Mouse (Mus musculus): ENCODE measurements at regions not wholly inside any gene's neighbourhood (a gene's known extent, or its start where the extent isn't known, plus 50 kb on each side); places are given as distances from the start of the nearest gene placed in this dataset.

DNA sequence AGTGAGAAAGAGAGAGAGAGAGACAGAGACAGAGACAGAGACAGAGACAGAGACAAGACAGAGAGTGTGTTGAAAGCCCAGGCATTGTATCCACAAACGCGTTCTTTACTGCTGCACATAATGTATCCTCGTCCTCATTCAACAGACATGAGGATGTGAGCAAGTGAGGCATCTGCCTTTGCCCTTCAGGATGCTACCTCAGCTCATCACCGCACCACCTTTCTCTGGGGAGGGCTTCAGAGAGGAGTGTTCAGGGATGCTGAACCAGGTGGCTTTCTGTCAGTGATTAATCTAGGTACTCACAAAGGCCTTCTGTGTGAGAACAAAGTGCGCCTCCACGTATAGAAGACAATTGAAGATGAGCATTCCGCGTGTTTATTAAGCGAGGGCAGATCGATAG is 90.8 kb downstream of the Bach1 start:
- no peaks in the 10 kb centered on the region for H3K79me2 ChIP-seq (ENCODE audit: control insufficient read depth, insufficient read depth, low read length, poor library complexity)
- H3K27ac ChIP-seq (ENCODE audit: control insufficient read depth, low read depth, low read length), result no peak overlapping the region
- no peaks in the 10 kb centered on the region for H3K36me3 ChIP-seq (ENCODE audit: control insufficient read depth in 1 of 2, insufficient read depth in 2 of 2, low read length in 2 of 2)
- TF ChIP-seq SMC3 (IDR thresholded peaks at IDR 0.05; ENCODE audit: low read depth, low read length) (no peak), MYC (IDR thresholded peaks at IDR 0.05; ENCODE audit: low read depth, low read length) (no peak), KAT2A (conservative IDR thresholded peaks at IDR 0.05; ENCODE audit: low read depth, low read length) (no peak), POLR2AphosphoS2 (IDR thresholded peaks at IDR 0.05; ENCODE audit: low read length) (no peak), MAX (IDR thresholded peaks at IDR 0.05; ENCODE audit: low read length) (no peak), CTCF (IDR thresholded peaks at IDR 0.05 in 2 of 3, conservative IDR thresholded peaks at IDR 0.05 in 1 of 3; ENCODE audit: control insufficient read depth in 1 of 3, insufficient read depth in 1 of 3, low read depth in 2 of 3, low read length in 3 of 3, poor library complexity in 1 of 3, severe bottlenecking in 1 of 3) (no peak), RCOR1 (IDR thresholded peaks at IDR 0.05; ENCODE audit: low read depth, low read length) (no peak), USF2 (IDR thresholded peaks at IDR 0.05; ENCODE audit: borderline replicate concordance in 1 of 2, insufficient read depth in 1 of 2, low read depth in 1 of 2, low read length in 2 of 2) (no peak), NELFE (IDR thresholded peaks at IDR 0.05; ENCODE audit: low read depth, low read length) (no peak), HCFC1 (IDR thresholded peaks at IDR 0.05; ENCODE audit: low read depth, low read length) (no peak), MAFK (IDR thresholded peaks at IDR 0.05; ENCODE audit: borderline replicate concordance, low read depth, low read length) (no peak), ZC3H11A (IDR thresholded peaks at IDR 0.05; ENCODE audit: low read depth, low read length) (no peak), GATA1 (IDR thresholded peaks at IDR 0.05; ENCODE audit: low read depth, low read length) (no peak), RAD21 (IDR thresholded peaks at IDR 0.05; ENCODE audit: low read depth, low read length) (no peak), ZMIZ1 (IDR thresholded peaks at IDR 0.05; ENCODE audit: low read depth, low read length) (no peak), CHD1 (IDR thresholded peaks at IDR 0.05; ENCODE audit: low read depth, low read length) (no peak), ZNF384 (IDR thresholded peaks at IDR 0.05; ENCODE audit: low read depth, low read length) (no peak), NRF1 (IDR thresholded peaks at IDR 0.05; ENCODE audit: insufficient read depth, low read depth, low read length, poor library complexity, severe bottlenecking) (no peak), GABPA (IDR thresholded peaks at IDR 0.05; ENCODE audit: low read depth, low read length) (no peak)
- H3K4me3 ChIP-seq (ENCODE audit: control insufficient read depth in 1 of 2, insufficient read depth in 1 of 2, low read depth in 2 of 2, low read length in 2 of 2), result no peak overlapping the region
- no peak for DNase-seq (ENCODE audit: low read depth, low spot score)
- H3K27me3 ChIP-seq (ENCODE audit: control insufficient read depth in 1 of 2, insufficient read depth in 2 of 2, low read length in 2 of 2), result no peaks in the 10 kb centered on the region
- no peak overlapping the region for H3K9ac ChIP-seq (ENCODE audit: control insufficient read depth, low read depth, low read length, poor library complexity, severe bottlenecking)
- H3K9me3 ChIP-seq (replicated peaks; ENCODE audit: insufficient read depth, low read length), result no peaks in the 10 kb centered on the region
- H3K4me1 ChIP-seq (ENCODE audit: control insufficient read depth in 1 of 2, insufficient read depth in 2 of 2, low read length in 2 of 2), result no peaks in the 10 kb centered on the region

DNA sequence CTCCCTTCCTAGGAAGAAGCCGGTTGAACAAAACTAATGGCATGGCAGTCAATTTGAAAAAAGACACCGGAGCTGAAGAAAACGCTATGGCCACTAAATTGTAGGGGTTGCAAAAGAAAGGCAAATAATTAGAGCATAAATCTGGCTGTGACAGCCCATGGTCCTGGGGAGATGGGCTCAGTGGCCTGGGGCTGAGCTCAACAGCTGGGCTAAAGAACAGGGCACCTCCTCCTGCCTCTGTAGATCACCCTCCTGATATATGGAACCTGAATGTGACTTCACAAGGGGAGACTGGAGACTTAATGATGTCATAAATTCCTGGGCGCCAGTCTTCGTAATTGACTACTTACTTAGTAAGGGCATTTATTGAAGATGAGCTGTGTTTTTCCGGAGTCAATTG is 91.2 kb downstream of the Bach1 start:
- Histone ChIP-seq H3K9ac (ENCODE audit: control insufficient read depth, low read depth, low read length, poor library complexity, severe bottlenecking) (no peak overlapping the region), H3K27ac (ENCODE audit: control insufficient read depth, low read depth, low read length) (no peak overlapping the region), H3K27me3 (ENCODE audit: control insufficient read depth in 1 of 2, insufficient read depth in 2 of 2, low read length in 2 of 2) (no peaks in the 10 kb centered on the region), H3K4me3 (ENCODE audit: control insufficient read depth in 1 of 2, insufficient read depth in 1 of 2, low read depth in 2 of 2, low read length in 2 of 2) (no peak overlapping the region), H3K36me3 (ENCODE audit: control insufficient read depth in 1 of 2, insufficient read depth in 2 of 2, low read length in 2 of 2) (no peaks in the 10 kb centered on the region), H3K79me2 (ENCODE audit: control insufficient read depth, insufficient read depth, low read length, poor library complexity) (no peaks in the 10 kb centered on the region), H3K9me3 (replicated peaks; ENCODE audit: insufficient read depth, low read length) (no peaks in the 10 kb centered on the region), H3K4me1 (ENCODE audit: control insufficient read depth in 1 of 2, insufficient read depth in 2 of 2, low read length in 2 of 2) (no peaks in the 10 kb centered on the region)
- TF ChIP-seq CTCF (IDR thresholded peaks at IDR 0.05 in 2 of 3, conservative IDR thresholded peaks at IDR 0.05 in 1 of 3; ENCODE audit: control insufficient read depth in 1 of 3, insufficient read depth in 1 of 3, low read depth in 2 of 3, low read length in 3 of 3, poor library complexity in 1 of 3, severe bottlenecking in 1 of 3) (no peak), CHD1 (IDR thresholded peaks at IDR 0.05; ENCODE audit: low read depth, low read length) (no peak), MYB (IDR thresholded peaks at IDR 0.05; ENCODE audit: low read depth, low read length) (no peak), TAL1 (IDR thresholded peaks at IDR 0.05; ENCODE audit: low read length) (no peak), KAT2A (conservative IDR thresholded peaks at IDR 0.05; ENCODE audit: low read depth, low read length) (no peak), ZNF384 (IDR thresholded peaks at IDR 0.05; ENCODE audit: low read depth, low read length) (no peak), CHD2 (IDR thresholded peaks at IDR 0.05; ENCODE audit: low read length) (no peak), E2F4 (IDR thresholded peaks at IDR 0.05; ENCODE audit: borderline replicate concordance, low read depth, low read length) (no peak), NRF1 (IDR thresholded peaks at IDR 0.05; ENCODE audit: insufficient read depth, low read depth, low read length, poor library complexity, severe bottlenecking) (no peak), TBP (IDR thresholded peaks at IDR 0.05; ENCODE audit: low read depth, low read length) (no peak), MXI1 (IDR thresholded peaks at IDR 0.05; ENCODE audit: low read depth, low read length) (no peak), ZKSCAN1 (IDR thresholded peaks at IDR 0.05; ENCODE audit: low read depth, low read length) (no peak), GATA1 (IDR thresholded peaks at IDR 0.05; ENCODE audit: low read depth, low read length) (no peak), HCFC1 (IDR thresholded peaks at IDR 0.05; ENCODE audit: low read depth, low read length) (no peak), RAD21 (IDR thresholded peaks at IDR 0.05; ENCODE audit: low read depth, low read length) (no peak), EP300 (IDR thresholded peaks at IDR 0.05; ENCODE audit: low read depth in 1 of 2, low read length in 2 of 2) (no peak), POLR2AphosphoS2 (IDR thresholded peaks at IDR 0.05; ENCODE audit: low read length) (no peak), UBTF (IDR thresholded peaks at IDR 0.05; ENCODE audit: borderline replicate concordance, insufficient read depth, low read depth, low read length) (no peak), MAFK (IDR thresholded peaks at IDR 0.05; ENCODE audit: borderline replicate concordance, low read depth, low read length) (no peak)
- DNase-seq (ENCODE audit: low read depth, low spot score), result no peak
